Mouse (Mus musculus): ENCODE results near the gene Phlda2. TPM values are rescaled to one million over a fixed set of nuclear protein-coding genes. Genes with fewer than 3 reads are reported as not detected.

Gene Phlda2
- polyA plus RNA-seq, 1 experiment = 0.15 TPM

- TF ChIP-seq CTCF (IDR thresholded peaks at IDR 0.05; ENCODE audit: extremely low read depth, insufficient read depth, low read length) (no peak), POLR2A (IDR thresholded peaks at IDR 0.05; ENCODE audit: extremely low read depth, insufficient read depth, low read length) (no peak)
- Histone ChIP-seq H3K4me1 (ENCODE audit: control insufficient read depth, insufficient read depth, low read length) (no peaks in the 10 kb centered on the region), H3K27ac (ENCODE audit: insufficient read depth, low read length) (no peak overlapping the region), H3K4me3 (ENCODE audit: insufficient read depth, low read length) (no peak overlapping the region)
These were observed 20.4 kb downstream of the Phlda2 start for GRCm38 (mm10) chr7:143482541-143482940.

GRCm38 (mm10) chr7:143481806-143482387 is 21.1 kb downstream of the Phlda2 start:
- no peak overlapping the region for H3K4me3 ChIP-seq (ENCODE audit: insufficient read depth, low read length)
- TF ChIP-seq POLR2A (IDR thresholded peaks at IDR 0.05; ENCODE audit: extremely low read depth, insufficient read depth, low read length) (no peak), CTCF (IDR thresholded peaks at IDR 0.05; ENCODE audit: extremely low read depth, insufficient read depth, low read length) (no peak)

GRCm38 (mm10) chr7:143480498-143480897 is 22.5 kb downstream of the Phlda2 start:
- H3K4me1 ChIP-seq (ENCODE audit: control insufficient read depth, insufficient read depth, low read length) = no peaks in the 10 kb centered on the region
- no peak overlapping the region for H3K27ac ChIP-seq (ENCODE audit: insufficient read depth, low read length)
- TF ChIP-seq CTCF (IDR thresholded peaks at IDR 0.05; ENCODE audit: extremely low read depth, insufficient read depth, low read length) (peak; percentile 38), POLR2A (IDR thresholded peaks at IDR 0.05; ENCODE audit: extremely low read depth, insufficient read depth, low read length) (no peak)
- H3K4me3 ChIP-seq (ENCODE audit: insufficient read depth, low read length) = no peak overlapping the region

More at GRCm38 (mm10) chr7:143481806-143482387, 21.1 kb downstream of the Phlda2 start:
- Histone ChIP-seq H3K27ac (ENCODE audit: insufficient read depth, low read length) (no peak overlapping the region), H3K4me1 (ENCODE audit: control insufficient read depth, insufficient read depth, low read length) (no peaks in the 10 kb centered on the region)

- Histone ChIP-seq H3K27ac (ENCODE audit: insufficient read depth, low read length) (no peak overlapping the region), H3K4me1 (ENCODE audit: control insufficient read depth, insufficient read depth, low read length) (no peaks in the 10 kb centered on the region), H3K4me3 (ENCODE audit: insufficient read depth, low read length) (no peak overlapping the region)
- TF ChIP-seq POLR2A (IDR thresholded peaks at IDR 0.05; ENCODE audit: extremely low read depth, insufficient read depth, low read length) (no peak), CTCF (IDR thresholded peaks at IDR 0.05; ENCODE audit: extremely low read depth, insufficient read depth, low read length) (no peak)
These were observed 25.1 kb downstream of the Phlda2 start for GRCm38 (mm10) chr7:143477800-143478199.

GRCm38 (mm10) chr7:143476702-143477335 is 26.1 kb downstream of the Phlda2 start:
- H3K4me3 ChIP-seq (ENCODE audit: insufficient read depth, low read length) = no peak overlapping the region
- TF ChIP-seq CTCF (IDR thresholded peaks at IDR 0.05; ENCODE audit: extremely low read depth, insufficient read depth, low read length) (no peak), POLR2A (IDR thresholded peaks at IDR 0.05; ENCODE audit: extremely low read depth, insufficient read depth, low read length) (no peak)

GRCm38 (mm10) chr7:143475876-143476275 is 27.1 kb downstream of the Phlda2 start:
- TF ChIP-seq CTCF (IDR thresholded peaks at IDR 0.05; ENCODE audit: extremely low read depth, insufficient read depth, low read length) (no peak), POLR2A (IDR thresholded peaks at IDR 0.05; ENCODE audit: extremely low read depth, insufficient read depth, low read length) (no peak)
- no peaks in the 10 kb centered on the region for H3K4me1 ChIP-seq (ENCODE audit: control insufficient read depth, insufficient read depth, low read length)
- H3K4me3 ChIP-seq (ENCODE audit: insufficient read depth, low read length) = no peak overlapping the region
- no peak overlapping the region for H3K27ac ChIP-seq (ENCODE audit: insufficient read depth, low read length)

More at GRCm38 (mm10) chr7:143476702-143477335, 26.1 kb downstream of the Phlda2 start:
- Histone ChIP-seq H3K27ac (ENCODE audit: insufficient read depth, low read length) (no peak overlapping the region), H3K4me1 (ENCODE audit: control insufficient read depth, insufficient read depth, low read length) (no peaks in the 10 kb centered on the region)

GRCm38 (mm10) chr7:143474811-143475210 is 28.1 kb downstream of the Phlda2 start:
- Histone ChIP-seq H3K27ac (ENCODE audit: insufficient read depth, low read length) (no peak overlapping the region), H3K4me3 (ENCODE audit: insufficient read depth, low read length) (no peak overlapping the region), H3K4me1 (ENCODE audit: control insufficient read depth, insufficient read depth, low read length) (no peaks in the 10 kb centered on the region)
- TF ChIP-seq CTCF (IDR thresholded peaks at IDR 0.05; ENCODE audit: extremely low read depth, insufficient read depth, low read length) = no peak
- no peak for TF ChIP-seq POLR2A (IDR thresholded peaks at IDR 0.05; ENCODE audit: extremely low read depth, insufficient read depth, low read length)

- TF ChIP-seq POLR2A (IDR thresholded peaks at IDR 0.05; ENCODE audit: extremely low read depth, insufficient read depth, low read length) (no peak), CTCF (IDR thresholded peaks at IDR 0.05; ENCODE audit: extremely low read depth, insufficient read depth, low read length) (no peak)
- Histone ChIP-seq H3K27ac (ENCODE audit: insufficient read depth, low read length) (no peak within 1 kb of the TSS), H3K4me1 (ENCODE audit: control insufficient read depth, insufficient read depth, low read length) (no peaks in the 10 kb centered on the region), H3K4me3 (ENCODE audit: insufficient read depth, low read length) (no peak within 1 kb of the TSS)
These were observed 29.4 kb downstream of the Phlda2 start, which contains the start of gene Slc22a18 for GRCm38 (mm10) chr7:143473347-143474101. TSS of gene Slc22a18 (plus strand) at chr7:143473736.

GRCm38 (mm10) chr7:143469946-143470345 is 33.0 kb downstream of the Phlda2 start:
- no peak overlapping the region for H3K4me3 ChIP-seq (ENCODE audit: insufficient read depth, low read length)
- TF ChIP-seq POLR2A (IDR thresholded peaks at IDR 0.05; ENCODE audit: extremely low read depth, insufficient read depth, low read length) (no peak), CTCF (IDR thresholded peaks at IDR 0.05; ENCODE audit: extremely low read depth, insufficient read depth, low read length) (peak; percentile 77)
- H3K4me1 ChIP-seq (ENCODE audit: control insufficient read depth, insufficient read depth, low read length) = no peaks in the 10 kb centered on the region
- H3K27ac ChIP-seq (ENCODE audit: insufficient read depth, low read length) = no peak overlapping the region

Data from cortical plate, adult 2 months (tissue).